Mouse (Mus musculus) megakaryocyte, adult 5-6 weeks (primary cell): ENCODE data around the gene Cnr2. TPM values are rescaled to one million over a fixed set of nuclear protein-coding genes. Genes with fewer than 3 reads are reported as not detected.

Source experiments
- ATAC-seq: 2 replicates; pipeline ENCODE4 v1.8.0; 2016; ENCODE audit warnings: mild to moderate bottlenecking, inconsistent platforms; ENCODE audit not compliant: poor library complexity, severe bottlenecking
- total RNA-seq, 2 experiments: library from RNA; stranded (forward) in 1 of 2; stranded (reverse) in 1 of 2; fragments of 153-499, 151-499 nt in 1 of 2; fragments of 221-1000, 200-1000 nt in 1 of 2; gene quantifications; 2 replicates each; pipeline versions ENCODE4 v1.2.3 to v1.2.4; 2015 to 2017

Cnr2 gene
- total RNA-seq, 2 experiments from 2014 or later: 15.2 to 18.8 TPM

- ATAC-seq: no peak
Observed at GRCm38 (mm10) chr4:135962198-135962597, 67.0 kb downstream of the Cnr2 start.

GRCm38 (mm10) chr4:135962946-135963345 is 67.8 kb downstream of the Cnr2 start:
- ATAC-seq: no peak

GRCm38 (mm10) chr4:135963457-135964193 is 68.4 kb downstream of the Cnr2 start, which contains the start of gene Gale:
Gene Gale (plus strand): TSS chr4:135963727.
- peak; percentile 88 for ATAC-seq

- ATAC-seq: peak; percentile 22
Observed at GRCm38 (mm10) chr4:135964426-135964825, 69.2 kb downstream of the Cnr2 start.

- no peak for ATAC-seq
Observed at GRCm38 (mm10) chr4:135965113-135965512, 69.9 kb downstream of the Cnr2 start.

GRCm38 (mm10) chr4:135966283-135966682 is 71.1 kb downstream of the Cnr2 start:
- no peak for ATAC-seq

GRCm38 (mm10) chr4:135967086-135967760 is 72.0 kb downstream of the Cnr2 start:
- ATAC-seq: no peak

- ATAC-seq: no peak
Observed at GRCm38 (mm10) chr4:135968271-135968869, 73.2 kb downstream of the Cnr2 start.

GRCm38 (mm10) chr4:135969070-135969750 is 74.0 kb downstream of the Cnr2 start:
- ATAC-seq: no peak

Other genes with a start within 250 kb of the Cnr2 start
- 8.6 and 10.8 TPM in 2 replicates for gene Ifnlr1, start 209.1 kb upstream of the Cnr2 start, total RNA-seq (2015)
- gene Ifnlr1, start 209.1 kb upstream of the Cnr2 start, total RNA-seq (2017): 2.8 and 4.8 TPM in 2 replicates
- not detected in 2 replicates for gene Il22ra1, start 167.2 kb upstream of the Cnr2 start, total RNA-seq (2015)
- not detected in 2 replicates for gene Il22ra1, start 167.2 kb upstream of the Cnr2 start, total RNA-seq (2017)
- not detected in 2 replicates for gene Myom3, start 135.7 kb upstream of the Cnr2 start, total RNA-seq (2015)
- gene Myom3, start 135.7 kb upstream of the Cnr2 start, total RNA-seq (2017): not detected in 2 replicates
- gene Srsf10, start 39.6 kb upstream of the Cnr2 start, total RNA-seq (2015): 104 and 125 TPM in 2 replicates
- gene Srsf10, start 39.6 kb upstream of the Cnr2 start, total RNA-seq (2017): 130 and 147 TPM in 2 replicates
- gene Pnrc2, start 21.5 kb upstream of the Cnr2 start, total RNA-seq (2015): 248 and 273 TPM in 2 replicates
- gene Pnrc2, start 21.5 kb upstream of the Cnr2 start, total RNA-seq (2017): 249 and 251 TPM in 2 replicates
- 72.1 and 86.7 TPM in 2 replicates for gene Fuca1, start 25.3 kb downstream of the Cnr2 start, total RNA-seq (2015)
- gene Fuca1, start 25.3 kb downstream of the Cnr2 start, total RNA-seq (2017): 143 and 189 TPM in 2 replicates
- 60.7 and 76.8 TPM in 2 replicates for gene Hmgcl, start 51.1 kb downstream of the Cnr2 start, total RNA-seq (2015)
- gene Hmgcl, start 51.1 kb downstream of the Cnr2 start, total RNA-seq (2017): 54.9 and 60.4 TPM in 2 replicates
- 6.4 and 7.6 TPM in 2 replicates for gene Gale, start 68.3 kb downstream of the Cnr2 start, total RNA-seq (2015)
- 10.0 and 11.6 TPM in 2 replicates for gene Gale, start 68.3 kb downstream of the Cnr2 start, total RNA-seq (2017)
- 49.7 and 51.4 TPM in 2 replicates for gene Lypla2, start 77.2 kb downstream of the Cnr2 start, total RNA-seq (2015)
- gene Lypla2, start 77.2 kb downstream of the Cnr2 start, total RNA-seq (2017): 21.4 and 25.3 TPM in 2 replicates
- 14.9 and 18.5 TPM in 2 replicates for gene Pithd1, start 91.9 kb downstream of the Cnr2 start, total RNA-seq (2015)
- 20.6 and 26.2 TPM in 2 replicates for gene Pithd1, start 91.9 kb downstream of the Cnr2 start, total RNA-seq (2017)
- 61.0 and 62.7 TPM in 2 replicates for gene Eloa, start 126.4 kb downstream of the Cnr2 start, total RNA-seq (2015)
- 63.0 and 68.6 TPM in 2 replicates for gene Eloa, start 126.4 kb downstream of the Cnr2 start, total RNA-seq (2017)
- gene Rpl11, start 158.0 kb downstream of the Cnr2 start, total RNA-seq (2015): 1,014 and 1,023 TPM in 2 replicates
- gene Rpl11, start 158.0 kb downstream of the Cnr2 start, total RNA-seq (2017): 540 and 557 TPM in 2 replicates
- gene Id3, start 248.1 kb downstream of the Cnr2 start, total RNA-seq (2015): 1.9 and 2.0 TPM in 2 replicates
- gene Id3, start 248.1 kb downstream of the Cnr2 start, total RNA-seq (2017): 0.77 and 1.8 TPM in 2 replicates